Mouse (Mus musculus): Measurements from ENCODE around the gene Klhl5. TPM values are rescaled to one million over a fixed set of nuclear protein-coding genes. Genes with fewer than 3 reads are reported as not detected.
A peak's percentile ranks its signal among the peaks of the same experiment; 100 is the strongest.
"Not testable (repeated sequence)": the region's sequence is repeated elsewhere in the genome, so short reads cannot be mapped to it uniquely, and the experiment has no call there.

The Klhl5 gene
- polyA plus RNA-seq, 1 experiment from 2014 or later = 20.0 TPM

DNA sequence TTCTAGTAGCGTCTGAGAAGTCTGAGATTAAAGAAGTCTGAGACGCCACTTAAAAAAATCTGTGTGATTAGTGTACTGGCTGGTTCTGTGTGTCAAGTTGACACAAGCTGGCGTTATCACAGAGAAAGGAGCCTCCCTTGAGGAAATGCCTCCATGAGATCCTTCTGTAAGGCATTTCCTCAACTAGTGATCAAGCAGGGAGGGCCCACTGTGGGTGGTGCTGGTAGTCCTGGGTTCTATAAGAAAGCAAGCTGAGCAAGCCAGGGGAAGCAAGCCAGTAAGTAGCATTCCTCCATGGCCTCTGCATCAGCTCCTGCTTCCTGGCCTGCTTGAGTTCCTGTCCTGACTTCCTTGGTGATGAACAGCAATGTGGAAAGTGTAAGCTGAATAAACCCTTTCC lies 4.9 kb downstream of the Klhl5 start:
- Histone ChIP-seq H3K27ac (replicated peaks in 1 of 2; ENCODE audit: control insufficient read depth in 1 of 2, insufficient read depth in 1 of 2, low read depth in 2 of 2, low read length in 2 of 2) (peak overlapping the region in 1 of 2 experiments; percentile 48; a peak in 1 of 4 replicates), H3K4me1 (ENCODE audit: control insufficient read depth in 2 of 2, insufficient read depth in 2 of 2, low read length in 2 of 2) (peaks cover 2 to 15% of the 10 kb centered on the region in 2 experiments; a peak in 2 of 4 replicates), H3K36me3 (ENCODE audit: control insufficient read depth, insufficient read depth, low read length) (peaks cover 14% of the 10 kb centered on the region)
- not testable (repeated sequence) for H3K4me2 ChIP-seq (ENCODE audit: low read length); ATAC-seq (ENCODE audit: insufficient number of reproducible peaks, insufficient read depth, low FRiP score, low read depth); H3K9me3 ChIP-seq (ENCODE audit: control insufficient read depth, low read length); H3K4me3 ChIP-seq (ENCODE audit: control insufficient read depth in 1 of 2, insufficient read depth in 1 of 2, low read depth in 1 of 2, low read length in 2 of 2); H3K9ac ChIP-seq (ENCODE audit: low read length); H3K27me3 ChIP-seq (ENCODE audit: control insufficient read depth, insufficient read depth, low read length)
- 22% methylated on average over 3 of the region's 3 CpGs for WGBS

DNA sequence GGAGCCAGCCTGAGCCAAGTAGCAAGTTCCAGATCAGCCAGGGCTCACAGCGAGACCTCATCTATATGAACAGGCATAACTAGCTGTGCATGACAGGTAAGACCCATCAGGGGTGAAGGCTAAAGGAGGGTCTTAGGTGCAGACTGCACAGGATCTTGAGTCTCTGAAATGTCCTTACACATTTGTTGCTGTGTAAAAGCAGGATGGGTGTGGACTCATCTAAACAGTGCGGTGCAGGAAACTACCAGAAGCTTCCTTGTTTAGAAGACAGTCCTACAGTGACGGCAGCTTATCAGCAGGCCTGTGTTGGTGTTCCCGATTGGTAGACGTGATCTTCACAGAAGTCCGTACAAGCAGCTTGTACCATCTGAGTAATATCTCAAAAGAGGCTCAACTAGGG lies 6.0 kb downstream of the Klhl5 start:
- H3K27ac ChIP-seq (replicated peaks in 1 of 2; ENCODE audit: control insufficient read depth in 1 of 2, insufficient read depth in 1 of 2, low read depth in 2 of 2, low read length in 2 of 2) = peak overlapping the region in 1 of 2 experiments; percentile 12; a peak in 1 of 4 replicates
- 47% methylated on average over 6 of the region's 6 CpGs for WGBS

DNA sequence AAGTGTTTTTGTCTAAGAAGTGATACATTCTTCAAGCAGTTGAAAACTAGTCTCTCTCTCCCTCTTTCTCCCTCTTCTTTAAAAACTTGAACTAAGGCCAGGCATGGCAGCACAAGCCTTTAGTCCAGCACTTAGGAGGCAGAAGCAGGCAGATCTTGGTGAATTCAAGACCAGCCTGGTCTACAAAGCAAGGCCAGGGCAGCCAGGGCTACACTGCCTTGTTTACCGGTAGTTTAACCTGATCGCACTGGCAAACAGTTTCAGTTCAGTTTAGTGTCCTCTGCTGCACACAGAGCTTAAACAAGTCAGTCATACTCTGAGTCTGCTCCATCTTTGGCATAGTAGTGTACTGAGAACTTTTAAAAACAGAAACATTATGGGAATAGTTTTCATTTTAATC lies 9.4 kb downstream of the Klhl5 start:
- Histone ChIP-seq H3K27me3 (ENCODE audit: control insufficient read depth, insufficient read depth, low read length) (no peaks in the 10 kb centered on the region), H3K27ac (replicated peaks in 1 of 2; ENCODE audit: control insufficient read depth in 1 of 2, insufficient read depth in 1 of 2, low read depth in 2 of 2, low read length in 2 of 2) (no peak overlapping the region), H3K4me2 (ENCODE audit: low read length) (no peak overlapping the region), H3K9ac (ENCODE audit: low read length) (no peak overlapping the region), H3K9me3 (ENCODE audit: control insufficient read depth, low read length) (no peaks in the 10 kb centered on the region), H3K4me1 (ENCODE audit: control insufficient read depth in 2 of 2, insufficient read depth in 2 of 2, low read length in 2 of 2) (peaks cover under 1 to 2% of the 10 kb centered on the region in 2 experiments; a peak in 2 of 4 replicates), H3K4me3 (ENCODE audit: control insufficient read depth in 1 of 2, insufficient read depth in 1 of 2, low read depth in 1 of 2, low read length in 2 of 2) (no peak overlapping the region), H3K36me3 (ENCODE audit: control insufficient read depth, insufficient read depth, low read length) (peaks cover 14% of the 10 kb centered on the region)
- 92% methylated on average over 2 of the region's 2 CpGs for WGBS
- ATAC-seq (ENCODE audit: insufficient number of reproducible peaks, insufficient read depth, low FRiP score, low read depth) = no peak

More for the DNA sequence above, 6.0 kb downstream of the Klhl5 start:
- ATAC-seq (ENCODE audit: insufficient number of reproducible peaks, insufficient read depth, low FRiP score, low read depth) = no peak
- Histone ChIP-seq H3K9me3 (ENCODE audit: control insufficient read depth, low read length) (no peaks in the 10 kb centered on the region), H3K4me1 (ENCODE audit: control insufficient read depth in 2 of 2, insufficient read depth in 2 of 2, low read length in 2 of 2) (peaks cover 2 to 15% of the 10 kb centered on the region in 2 experiments; a peak in 2 of 4 replicates), H3K4me2 (ENCODE audit: low read length) (no peak overlapping the region), H3K9ac (ENCODE audit: low read length) (no peak overlapping the region), H3K27me3 (ENCODE audit: control insufficient read depth, insufficient read depth, low read length) (no peaks in the 10 kb centered on the region), H3K36me3 (ENCODE audit: control insufficient read depth, insufficient read depth, low read length) (peaks cover 14% of the 10 kb centered on the region), H3K4me3 (ENCODE audit: control insufficient read depth in 1 of 2, insufficient read depth in 1 of 2, low read depth in 1 of 2, low read length in 2 of 2) (no peak overlapping the region)

DNA sequence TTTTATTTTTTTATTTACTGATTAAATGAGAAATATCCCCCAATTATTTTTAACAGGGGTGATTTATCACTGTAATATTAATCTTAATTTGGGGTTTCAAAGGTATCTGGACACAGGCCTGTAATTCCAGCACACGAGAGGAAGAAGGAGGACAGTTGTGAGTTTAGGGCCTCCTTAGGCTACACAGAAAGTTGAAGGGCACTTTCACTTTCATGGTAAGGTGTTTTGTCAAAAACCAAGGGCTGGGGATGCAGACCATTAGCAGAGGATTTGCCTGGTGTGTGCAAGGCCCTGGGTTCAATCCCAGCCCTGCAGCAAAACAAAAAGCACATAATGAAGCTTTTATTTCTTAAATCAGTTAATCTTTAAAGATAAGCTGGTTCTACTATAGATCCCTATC lies 12.2 kb downstream of the Klhl5 start:
- no peak overlapping the region for H3K4me3 ChIP-seq (ENCODE audit: control insufficient read depth in 1 of 2, insufficient read depth in 1 of 2, low read depth in 1 of 2, low read length in 2 of 2)
- H3K4me1 ChIP-seq (ENCODE audit: control insufficient read depth in 2 of 2, insufficient read depth in 2 of 2, low read length in 2 of 2) = peaks cover 0 to 5% of the 10 kb centered on the region in 2 experiments; a peak in 1 of 4 replicates
- H3K9ac ChIP-seq (ENCODE audit: low read length) = no peak overlapping the region
- no peaks in the 10 kb centered on the region for H3K27me3 ChIP-seq (ENCODE audit: control insufficient read depth, insufficient read depth, low read length)
- no peak overlapping the region for H3K4me2 ChIP-seq (ENCODE audit: low read length)
- 0 out of 4 replicates have a peak overlapping the region, but pooled peaks of 1 of the 2 experiments have one; percentile 28 for H3K27ac ChIP-seq (replicated peaks in 1 of 2; ENCODE audit: control insufficient read depth in 1 of 2, insufficient read depth in 1 of 2, low read depth in 2 of 2, low read length in 2 of 2)
- WGBS = 83% methylated on average over 1 of the region's 1 CpGs
- no peak for ATAC-seq (ENCODE audit: insufficient number of reproducible peaks, insufficient read depth, low FRiP score, low read depth)
- H3K36me3 ChIP-seq (ENCODE audit: control insufficient read depth, insufficient read depth, low read length) = peaks cover 14% of the 10 kb centered on the region
- no peaks in the 10 kb centered on the region for H3K9me3 ChIP-seq (ENCODE audit: control insufficient read depth, low read length)

DNA sequence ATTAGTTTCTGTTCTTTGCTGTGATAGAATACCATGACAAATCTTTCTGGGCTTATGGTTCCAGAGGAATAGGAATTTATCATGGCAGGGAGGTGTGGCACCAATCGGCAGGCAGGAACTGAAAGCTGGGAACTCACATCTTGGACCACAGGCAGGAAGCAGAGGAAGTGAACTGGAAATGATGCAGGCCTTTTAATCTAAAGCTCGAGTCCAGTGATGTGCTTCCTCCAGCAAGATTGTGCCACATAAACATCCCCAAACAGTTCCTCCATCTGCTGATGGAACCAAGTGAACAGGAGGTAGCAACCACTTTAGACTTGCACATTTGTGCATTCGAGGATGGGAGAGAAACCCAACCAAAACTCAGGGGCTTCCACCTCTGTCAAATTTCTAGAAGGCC lies 12.6 kb downstream of the Klhl5 start:
- WGBS = 58% methylated on average over 3 of the region's 3 CpGs
- H3K27me3 ChIP-seq (ENCODE audit: control insufficient read depth, insufficient read depth, low read length) = no peaks in the 10 kb centered on the region
- no peak overlapping the region for H3K4me2 ChIP-seq (ENCODE audit: low read length)
- peaks cover 0 to 5% of the 10 kb centered on the region in 2 experiments; a peak in 1 of 4 replicates for H3K4me1 ChIP-seq (ENCODE audit: control insufficient read depth in 2 of 2, insufficient read depth in 2 of 2, low read length in 2 of 2)
- no peak for ATAC-seq (ENCODE audit: insufficient number of reproducible peaks, insufficient read depth, low FRiP score, low read depth)
- H3K27ac ChIP-seq (replicated peaks in 1 of 2; ENCODE audit: control insufficient read depth in 1 of 2, insufficient read depth in 1 of 2, low read depth in 2 of 2, low read length in 2 of 2) = peak overlapping the region in 1 of 2 experiments; percentile 50; a peak in 1 of 4 replicates
- H3K9me3 ChIP-seq (ENCODE audit: control insufficient read depth, low read length) = no peaks in the 10 kb centered on the region
- peaks cover 14% of the 10 kb centered on the region for H3K36me3 ChIP-seq (ENCODE audit: control insufficient read depth, insufficient read depth, low read length)
- H3K4me3 ChIP-seq (ENCODE audit: control insufficient read depth in 1 of 2, insufficient read depth in 1 of 2, low read depth in 1 of 2, low read length in 2 of 2) = no peak overlapping the region
- H3K9ac ChIP-seq (ENCODE audit: low read length) = no peak overlapping the region

DNA sequence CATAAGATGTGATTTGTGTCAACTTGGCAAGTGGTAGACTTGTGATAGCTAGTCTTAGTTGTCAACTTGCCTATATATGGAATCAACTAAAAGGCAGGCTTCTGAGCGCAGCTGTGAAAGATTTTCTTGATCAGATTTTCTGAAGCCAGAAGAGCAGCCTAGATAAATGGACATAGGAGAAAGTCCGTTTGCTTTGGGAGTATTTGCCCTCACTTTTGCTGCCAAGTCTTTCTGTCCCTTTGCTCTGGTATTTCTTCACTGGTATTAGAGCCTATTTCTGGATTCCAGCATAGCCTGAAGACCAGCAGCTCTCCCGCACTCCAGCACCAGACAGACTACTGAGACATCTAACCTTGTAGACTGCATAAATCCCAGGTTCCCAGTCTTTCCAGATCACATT lies 15.3 kb downstream of the Klhl5 start:
- H3K9me3 ChIP-seq (ENCODE audit: control insufficient read depth, low read length) = no peaks in the 10 kb centered on the region
- no peak overlapping the region for H3K27ac ChIP-seq (replicated peaks in 1 of 2; ENCODE audit: control insufficient read depth in 1 of 2, insufficient read depth in 1 of 2, low read depth in 2 of 2, low read length in 2 of 2)
- 66% methylated on average over 3 of the region's 3 CpGs for WGBS
- no peaks in the 10 kb centered on the region for H3K27me3 ChIP-seq (ENCODE audit: control insufficient read depth, insufficient read depth, low read length)
- no peak overlapping the region for H3K4me3 ChIP-seq (ENCODE audit: control insufficient read depth in 1 of 2, insufficient read depth in 1 of 2, low read depth in 1 of 2, low read length in 2 of 2)
- no peak overlapping the region for H3K4me2 ChIP-seq (ENCODE audit: low read length)
- ATAC-seq (ENCODE audit: insufficient number of reproducible peaks, insufficient read depth, low FRiP score, low read depth) = no peak
- H3K36me3 ChIP-seq (ENCODE audit: control insufficient read depth, insufficient read depth, low read length) = no peaks in the 10 kb centered on the region
- peaks cover 0 to 5% of the 10 kb centered on the region in 2 experiments; a peak in 1 of 4 replicates for H3K4me1 ChIP-seq (ENCODE audit: control insufficient read depth in 2 of 2, insufficient read depth in 2 of 2, low read length in 2 of 2)
- no peak overlapping the region for H3K9ac ChIP-seq (ENCODE audit: low read length)

DNA sequence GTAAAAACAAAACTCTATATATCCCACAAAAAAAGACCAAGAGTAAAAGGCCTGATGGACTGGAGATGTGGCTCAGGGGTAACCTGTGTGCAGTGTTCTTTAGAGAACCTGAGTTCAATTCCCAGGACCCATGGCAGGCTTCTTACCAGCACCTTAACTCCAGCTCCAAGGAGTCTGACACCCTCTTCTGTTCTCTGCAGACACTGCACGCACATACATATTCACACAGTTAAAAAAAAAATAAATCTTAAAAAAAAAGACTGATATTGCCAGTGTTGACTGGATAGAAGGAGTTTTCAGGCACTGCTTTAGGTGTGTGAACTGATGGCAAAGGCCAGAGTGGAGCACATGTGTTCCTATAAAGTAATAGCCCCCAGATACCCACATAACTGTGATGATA lies 18.8 kb downstream of the Klhl5 start:
- no peak for ATAC-seq (ENCODE audit: insufficient number of reproducible peaks, insufficient read depth, low FRiP score, low read depth)
- peaks cover 0 to 5% of the 10 kb centered on the region in 2 experiments; a peak in 1 of 4 replicates for H3K4me1 ChIP-seq (ENCODE audit: control insufficient read depth in 2 of 2, insufficient read depth in 2 of 2, low read length in 2 of 2)
- no peaks in the 10 kb centered on the region for H3K36me3 ChIP-seq (ENCODE audit: control insufficient read depth, insufficient read depth, low read length)
- no peak overlapping the region for H3K4me2 ChIP-seq (ENCODE audit: low read length)
- no peak overlapping the region for H3K4me3 ChIP-seq (ENCODE audit: control insufficient read depth in 1 of 2, insufficient read depth in 1 of 2, low read depth in 1 of 2, low read length in 2 of 2)
- no peaks in the 10 kb centered on the region for H3K9me3 ChIP-seq (ENCODE audit: control insufficient read depth, low read length)
- no peak overlapping the region for H3K9ac ChIP-seq (ENCODE audit: low read length)
- H3K27me3 ChIP-seq (ENCODE audit: control insufficient read depth, insufficient read depth, low read length) = no peaks in the 10 kb centered on the region
- no peak overlapping the region for H3K27ac ChIP-seq (replicated peaks in 1 of 2; ENCODE audit: control insufficient read depth in 1 of 2, insufficient read depth in 1 of 2, low read depth in 2 of 2, low read length in 2 of 2)
- 96% methylated on average over 1 of the region's 1 CpGs for WGBS

DNA sequence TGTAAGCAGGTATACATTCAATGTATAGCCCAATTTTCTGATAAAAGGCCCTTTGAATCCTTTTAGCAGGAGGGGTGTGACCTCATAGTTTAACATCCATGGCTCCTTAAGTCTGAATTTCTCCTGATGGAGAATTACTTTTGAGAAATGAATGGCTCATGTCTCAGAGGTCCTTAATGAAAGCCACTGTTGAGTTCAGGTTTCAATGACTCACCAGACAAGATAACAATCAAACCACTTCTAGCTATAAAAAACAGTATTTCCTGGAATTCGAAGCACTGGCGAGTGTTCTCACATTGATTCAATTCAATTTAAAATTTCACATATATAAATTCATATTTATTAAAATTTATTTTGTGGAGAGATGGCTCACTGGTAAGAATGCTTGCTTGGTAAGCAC lies 21.1 kb downstream of the Klhl5 start:
- no peak overlapping the region for H3K27ac ChIP-seq (replicated peaks in 1 of 2; ENCODE audit: control insufficient read depth in 1 of 2, insufficient read depth in 1 of 2, low read depth in 2 of 2, low read length in 2 of 2)
- 80% methylated on average over 2 of the region's 2 CpGs for WGBS
- H3K4me3 ChIP-seq (ENCODE audit: control insufficient read depth in 1 of 2, insufficient read depth in 1 of 2, low read depth in 1 of 2, low read length in 2 of 2) = no peak overlapping the region
- H3K36me3 ChIP-seq (ENCODE audit: control insufficient read depth, insufficient read depth, low read length) = no peaks in the 10 kb centered on the region
- H3K4me1 ChIP-seq (ENCODE audit: control insufficient read depth in 2 of 2, insufficient read depth in 2 of 2, low read length in 2 of 2) = peaks cover 0 to 3% of the 10 kb centered on the region in 2 experiments; a peak in 1 of 4 replicates
- no peak overlapping the region for H3K9ac ChIP-seq (ENCODE audit: low read length)
- H3K9me3 ChIP-seq (ENCODE audit: control insufficient read depth, low read length) = no peaks in the 10 kb centered on the region
- no peak for ATAC-seq (ENCODE audit: insufficient number of reproducible peaks, insufficient read depth, low FRiP score, low read depth)
- no peaks in the 10 kb centered on the region for H3K27me3 ChIP-seq (ENCODE audit: control insufficient read depth, insufficient read depth, low read length)
- H3K4me2 ChIP-seq (ENCODE audit: low read length) = no peak overlapping the region

Data from heart, embryonic 14.5 days (tissue).